Mouse (Mus musculus): ENCODE measurements around the gene Dcps.

DNA sequence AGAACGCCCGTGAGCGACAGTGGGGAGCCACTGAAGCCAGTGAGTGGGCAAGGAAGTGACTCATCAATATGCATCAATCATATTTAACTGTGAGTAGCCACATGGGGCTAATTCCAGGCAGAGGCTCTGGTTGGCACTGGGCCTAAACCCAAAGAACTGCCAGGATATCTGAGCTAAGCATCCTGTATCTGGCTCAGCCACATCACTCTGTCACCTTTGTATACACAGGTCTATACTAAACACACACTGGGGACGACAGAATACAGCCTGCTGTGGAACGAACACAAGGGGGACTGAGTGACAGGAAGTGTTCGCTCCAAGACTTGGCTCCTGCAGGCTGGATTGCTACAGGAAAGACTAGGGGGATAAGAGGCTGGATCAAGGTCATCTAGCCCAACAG lies 40.3 kb downstream of the Dcps start:
- TF ChIP-seq GATA1 (IDR thresholded peaks at IDR 0.05; ENCODE audit: borderline replicate concordance, low read length) (no peak), FLI1 (IDR thresholded peaks at IDR 0.05; ENCODE audit: low read length) (no peak)

Data from megakaryocyte, embryonic 14.5 days (primary cell).